Mouse (Mus musculus): ENCODE results near the gene Olfr713.

Olfr713 gene

DNA sequence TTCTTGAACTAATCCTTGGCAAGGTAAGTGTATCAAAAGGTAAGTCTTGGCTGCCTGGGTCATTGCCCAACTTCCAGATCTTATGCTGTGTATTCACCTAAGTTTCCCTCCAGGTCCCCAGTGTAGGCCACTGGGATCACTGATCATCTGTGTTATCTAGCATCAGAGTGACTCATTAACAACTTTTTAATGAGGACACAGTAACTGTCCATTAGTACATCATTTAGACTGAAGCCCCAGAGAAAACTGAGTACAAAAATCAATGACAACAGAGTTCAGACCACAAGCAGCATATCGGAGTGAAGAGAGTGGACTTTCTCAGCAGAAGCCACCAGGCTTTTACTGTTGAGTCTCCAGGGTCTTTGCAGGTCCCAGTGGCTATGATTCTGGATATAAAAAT, at the start of gene Olfr713:
Gene Olfr713, plus strand, starts transcription at position 301 of the 400 bp plus-strand sequence.
- no peak for DNase-seq (ENCODE audit: low spot score in 2 of 2)

DNA sequence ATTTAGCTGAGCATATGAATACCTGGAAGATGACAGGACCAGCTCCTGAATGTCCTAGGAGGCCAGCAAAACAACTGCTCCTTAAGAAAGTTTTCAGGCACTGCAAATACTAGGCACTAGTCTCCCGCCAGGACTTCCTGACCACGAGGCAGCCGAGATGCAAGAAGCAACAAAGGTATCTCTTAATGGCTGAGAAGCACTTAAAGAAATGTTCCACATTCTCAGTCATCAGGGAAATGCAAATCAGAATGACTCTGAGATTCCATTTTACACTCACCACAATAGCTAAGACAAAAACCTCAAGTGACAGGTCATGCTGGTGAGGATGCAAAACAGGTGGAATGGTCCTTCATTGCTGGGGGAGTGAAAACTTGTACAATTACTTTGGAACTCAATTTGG, 45.7 kb upstream of the Olfr713 start:
- DNase-seq (ENCODE audit: low spot score in 2 of 2): no peak

- DNase-seq (ENCODE audit: low spot score in 2 of 2): no peak
Measured at GRCm38 (mm10) chr7:107000798-107001197, 30.2 kb upstream of the Olfr713 start.

GRCm38 (mm10) chr7:107004169-107004568, 26.8 kb upstream of the Olfr713 start:
- no peak for DNase-seq (ENCODE audit: low spot score in 2 of 2)

DNA sequence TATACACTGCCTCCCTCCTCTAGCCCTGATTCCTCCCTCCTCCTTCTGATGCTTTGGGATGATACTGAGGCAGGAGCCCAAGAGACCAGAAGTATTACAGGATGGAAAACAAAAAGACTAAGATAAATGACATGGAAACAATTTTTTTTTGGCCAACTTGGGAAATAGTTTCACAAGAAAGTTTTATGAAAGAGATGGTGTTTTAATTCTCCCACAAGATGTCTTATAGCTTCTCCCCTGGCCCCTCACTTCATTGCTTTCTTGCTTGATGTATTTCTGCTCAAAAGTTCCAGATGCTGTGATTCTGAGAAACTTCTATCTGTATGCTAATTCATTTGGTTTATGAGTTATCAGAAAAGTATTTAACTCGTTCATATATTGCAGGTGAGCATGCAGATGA, 25.0 kb upstream of the Olfr713 start, which contains the start of gene Olfr2:
Gene Olfr2, minus strand, starts transcription at position 101 of the 400 bp plus-strand sequence.
- no peak for DNase-seq (ENCODE audit: low spot score in 2 of 2)

- DNase-seq (ENCODE audit: low spot score in 2 of 2): no peak
Measured at GRCm38 (mm10) chr7:107039934-107040563, 9.1 kb downstream of the Olfr713 start.

GRCm38 (mm10) chr7:107043136-107043535, 12.2 kb downstream of the Olfr713 start:
- DNase-seq (ENCODE audit: low spot score in 2 of 2): no peak

GRCm38 (mm10) chr7:107044407-107044806, 13.4 kb downstream of the Olfr713 start:
- no peak for DNase-seq (ENCODE audit: low spot score in 2 of 2)

GRCm38 (mm10) chr7:107045833-107046232, 14.9 kb downstream of the Olfr713 start:
- DNase-seq (ENCODE audit: low spot score in 2 of 2): peak in 1 of 2 experiments; percentile 7

- DNase-seq (ENCODE audit: low spot score in 2 of 2): no peak
Measured at GRCm38 (mm10) chr7:107047578-107047977, 16.6 kb downstream of the Olfr713 start.

- no peak for DNase-seq (ENCODE audit: low spot score in 2 of 2)
Measured at GRCm38 (mm10) chr7:107070681-107071080, 39.7 kb downstream of the Olfr713 start, which contains the start of gene Olfr714. Gene Olfr714 (plus strand): TSS chr7:107070981.
